Mouse (Mus musculus): ENCODE measurements at regions not wholly inside any gene's neighbourhood (a gene's known extent, or its start where the extent isn't known, plus 50 kb on each side); places are given as distances from the start of the nearest gene placed in this dataset.
A peak's percentile ranks its signal among the peaks of the same experiment; 100 is the strongest.

DNA sequence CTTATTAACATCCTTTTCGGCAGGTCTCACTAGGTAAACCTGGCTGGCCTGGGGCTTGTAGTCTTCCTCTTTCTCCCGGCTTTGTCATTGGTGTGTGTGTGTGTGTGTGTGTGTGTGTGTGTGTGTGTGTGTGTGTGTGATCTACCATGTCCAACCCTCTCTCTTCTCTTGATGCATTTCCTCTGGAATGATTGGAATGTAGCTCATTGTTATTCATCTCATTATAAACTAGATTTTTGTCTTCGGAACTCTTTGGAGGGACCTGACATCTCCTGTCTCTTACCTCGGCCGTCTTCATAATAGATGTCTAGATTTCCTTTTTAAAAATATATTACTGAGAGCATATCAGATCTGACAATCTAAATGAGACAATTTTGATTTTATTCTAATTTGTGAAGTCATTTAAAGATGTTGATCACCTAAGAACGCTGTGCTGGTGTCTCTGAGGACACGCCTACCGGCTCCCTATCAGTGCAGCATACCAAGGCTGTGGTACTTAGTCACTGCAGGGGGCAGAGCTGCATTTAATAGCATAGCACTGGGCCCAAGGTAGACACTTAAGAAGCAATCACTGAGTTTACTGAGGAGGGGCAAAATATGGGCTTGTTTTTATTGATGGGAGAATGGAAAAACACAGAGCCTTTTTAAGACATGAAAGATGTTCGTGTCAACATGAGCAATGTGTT, 187.1 kb upstream of the Ctbp2 start:
- no peak for ATAC-seq (ENCODE audit: extremely low read depth, insufficient number of reproducible peaks, low FRiP score, low TSS enrichment)
- H3K36me3 ChIP-seq = no peaks in the 10 kb centered on the region
- WGBS = 51% methylated on average over 9 of the region's 9 CpGs

DNA sequence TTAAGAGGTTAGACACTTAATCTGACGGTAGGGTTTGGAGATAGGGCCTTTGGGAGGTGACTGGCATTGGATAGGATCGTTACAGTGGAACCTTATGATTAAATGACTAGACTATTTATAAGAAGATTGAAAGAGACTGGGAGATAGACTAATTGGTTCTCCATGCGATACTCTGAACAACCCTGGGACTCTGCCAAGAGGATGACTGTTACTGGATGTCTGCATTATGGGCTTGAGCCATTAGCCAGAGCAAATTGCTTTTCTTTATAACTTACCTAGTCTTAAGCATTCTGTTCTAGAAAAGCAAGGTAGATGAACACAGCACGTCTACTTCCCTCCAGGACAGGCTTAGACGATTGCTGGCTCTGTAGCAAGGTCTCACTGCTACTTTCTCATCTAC, 180.3 kb upstream of the Ctbp2 start:
- no peak for ATAC-seq (ENCODE audit: extremely low read depth, insufficient number of reproducible peaks, low FRiP score, low TSS enrichment)
- Histone ChIP-seq H3K4me2 (no peak overlapping the region), H3K4me3 (no peak overlapping the region), H3K27ac (replicated peaks) (no peak overlapping the region), H3K9me3 (no peaks in the 10 kb centered on the region), H3K9ac (no peak overlapping the region), H3K4me1 (no peaks in the 10 kb centered on the region), H3K36me3 (no peaks in the 10 kb centered on the region), H3K27me3 (replicated peaks) (no peaks in the 10 kb centered on the region)
- 57% methylated on average over 5 of the region's 5 CpGs for WGBS

More for the DNA sequence above, 187.1 kb upstream of the Ctbp2 start:
- Histone ChIP-seq H3K9me3 (peaks cover 18% of the 10 kb centered on the region), H3K4me2 (no peak overlapping the region), H3K27me3 (replicated peaks) (no peaks in the 10 kb centered on the region), H3K9ac (no peak overlapping the region), H3K4me3 (no peak overlapping the region), H3K4me1 (peaks cover 25% of the 10 kb centered on the region), H3K27ac (replicated peaks) (no peak overlapping the region)

DNA sequence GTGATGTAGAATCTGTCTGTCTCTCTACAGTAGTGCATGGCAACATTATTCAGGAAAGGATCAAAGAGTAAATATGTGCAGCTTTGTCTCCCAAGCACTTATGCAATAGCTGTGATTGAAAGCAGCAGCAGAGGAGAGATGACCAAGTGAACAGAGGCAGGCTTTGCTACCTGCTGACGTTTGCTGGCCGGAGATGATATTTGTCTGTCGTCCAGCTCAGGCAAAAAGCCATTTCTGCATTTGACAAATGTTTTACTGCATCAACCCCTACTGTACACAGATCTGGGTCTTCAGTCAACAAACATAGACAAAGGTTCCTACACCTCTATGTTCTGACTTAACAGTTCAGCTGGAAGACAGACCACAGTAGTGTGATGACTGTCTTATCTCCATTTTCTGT, 166.3 kb upstream of the Ctbp2 start:
- WGBS = 79% methylated on average over 3 of the region's 3 CpGs
- H3K4me3 ChIP-seq = no peak overlapping the region
- ATAC-seq (ENCODE audit: extremely low read depth, insufficient number of reproducible peaks, low FRiP score, low TSS enrichment) = no peak

GRCm38 (mm10) chr7:133288236-133288635, 164.1 kb upstream of the Ctbp2 start:
- ATAC-seq (ENCODE audit: extremely low read depth, insufficient number of reproducible peaks, low FRiP score, low TSS enrichment) = no peak
- no peaks in the 10 kb centered on the region for H3K36me3 ChIP-seq
- H3K27me3 ChIP-seq (replicated peaks) = peaks cover 3% of the 10 kb centered on the region; the same call in 1 of the 2 replicates
- no peak overlapping the region for H3K4me3 ChIP-seq
- no peaks in the 10 kb centered on the region for H3K9me3 ChIP-seq
- no peak overlapping the region for H3K9ac ChIP-seq
- WGBS = 73% methylated on average over 3 of the region's 3 CpGs
- H3K27ac ChIP-seq (replicated peaks) = no peak overlapping the region
- no peaks in the 10 kb centered on the region for H3K4me1 ChIP-seq
- no peak overlapping the region for H3K4me2 ChIP-seq

More for the DNA sequence above, 166.3 kb upstream of the Ctbp2 start:
- Histone ChIP-seq H3K36me3 (no peaks in the 10 kb centered on the region), H3K9me3 (no peaks in the 10 kb centered on the region), H3K4me2 (no peak overlapping the region), H3K27me3 (replicated peaks) (no peaks in the 10 kb centered on the region; the same call in 1 of the 2 replicates), H3K9ac (no peak overlapping the region), H3K4me1 (no peaks in the 10 kb centered on the region), H3K27ac (replicated peaks) (no peak overlapping the region)

DNA sequence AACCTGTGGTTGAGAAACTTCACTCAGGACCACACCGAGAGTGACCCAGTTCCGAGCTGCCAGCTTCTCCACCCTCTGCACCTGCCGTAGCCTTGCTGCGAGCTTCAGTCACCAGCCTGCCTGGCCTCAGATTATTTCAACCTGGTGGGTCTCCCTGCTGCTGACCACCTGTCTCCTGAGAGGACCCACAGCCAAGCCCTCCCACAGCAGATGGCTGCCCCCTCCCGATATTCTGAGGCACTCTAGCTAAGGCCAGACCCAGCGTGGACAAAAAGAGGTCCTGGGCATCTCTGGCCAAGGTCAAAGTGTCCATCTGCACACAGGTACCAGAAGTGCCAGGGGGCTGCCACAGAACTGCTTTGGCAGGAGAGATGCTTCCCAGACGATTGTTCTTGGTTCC, 162.7 kb upstream of the Ctbp2 start:
- Histone ChIP-seq H3K4me2 (no peak overlapping the region), H3K36me3 (no peaks in the 10 kb centered on the region), H3K27me3 (replicated peaks) (peaks cover 3% of the 10 kb centered on the region; the same call in 1 of the 2 replicates), H3K9me3 (no peaks in the 10 kb centered on the region), H3K4me3 (no peak overlapping the region), H3K27ac (replicated peaks) (no peak overlapping the region), H3K4me1 (no peaks in the 10 kb centered on the region), H3K9ac (no peak overlapping the region)
- WGBS = 83% methylated on average over 7 of the region's 7 CpGs
- ATAC-seq (ENCODE audit: extremely low read depth, insufficient number of reproducible peaks, low FRiP score, low TSS enrichment) = no peak

- Histone ChIP-seq H3K4me1 (no peaks in the 10 kb centered on the region), H3K4me3 (no peak overlapping the region), H3K9ac (no peak overlapping the region), H3K27ac (replicated peaks) (no peak overlapping the region), H3K4me2 (no peak overlapping the region), H3K9me3 (no peaks in the 10 kb centered on the region), H3K36me3 (no peaks in the 10 kb centered on the region), H3K27me3 (replicated peaks) (peaks cover 3% of the 10 kb centered on the region; the same call in 1 of the 2 replicates)
- WGBS = 75% methylated on average over 5 of the region's 5 CpGs
- no peak for ATAC-seq (ENCODE audit: extremely low read depth, insufficient number of reproducible peaks, low FRiP score, low TSS enrichment)
Observed at GRCm38 (mm10) chr7:133286216-133286615, 162.1 kb upstream of the Ctbp2 start.

GRCm38 (mm10) chr7:133262161-133262560, 138.0 kb upstream of the Ctbp2 start:
- WGBS = 68% methylated on average over 5 of the region's 5 CpGs
- Histone ChIP-seq H3K4me1 (peaks cover 7% of the 10 kb centered on the region; the same call in 1 of the 2 replicates), H3K9ac (no peak overlapping the region), H3K4me2 (no peak overlapping the region), H3K9me3 (no peaks in the 10 kb centered on the region), H3K27ac (replicated peaks) (no peak overlapping the region), H3K27me3 (replicated peaks) (peaks cover 88% of the 10 kb centered on the region), H3K4me3 (no peak overlapping the region), H3K36me3 (no peaks in the 10 kb centered on the region)
- ATAC-seq (ENCODE audit: extremely low read depth, insufficient number of reproducible peaks, low FRiP score, low TSS enrichment) = no peak

DNA sequence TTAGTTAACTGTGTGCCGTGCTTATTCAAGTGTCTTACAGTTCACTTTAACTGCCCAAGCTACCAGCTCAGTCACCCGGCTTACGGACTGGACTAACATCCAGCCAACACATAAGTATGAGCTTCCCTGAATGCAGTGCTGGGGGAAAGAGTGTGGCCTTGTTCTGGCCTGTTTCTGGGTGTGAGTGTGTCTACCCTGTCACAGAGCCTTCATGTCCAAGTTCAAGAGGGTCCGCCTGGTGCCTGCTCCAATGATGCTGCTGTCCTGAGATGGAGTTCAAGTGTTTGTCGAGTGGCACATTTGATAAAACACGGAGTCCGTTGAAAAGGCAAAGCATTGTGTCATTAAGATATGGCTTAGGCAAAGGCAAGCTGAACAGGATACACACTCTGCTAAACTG, 135.0 kb upstream of the Ctbp2 start:
- H3K4me1 ChIP-seq = peaks cover 7% of the 10 kb centered on the region; the same call in 1 of the 2 replicates
- no peak for ATAC-seq (ENCODE audit: extremely low read depth, insufficient number of reproducible peaks, low FRiP score, low TSS enrichment)
- H3K9me3 ChIP-seq = no peaks in the 10 kb centered on the region
- H3K9ac ChIP-seq = no peak overlapping the region
- H3K27me3 ChIP-seq (replicated peaks) = peaks cover 92% of the 10 kb centered on the region
- H3K27ac ChIP-seq (replicated peaks) = no peak overlapping the region
- WGBS = 41% methylated on average over 7 of the region's 7 CpGs
- no peak overlapping the region for H3K4me3 ChIP-seq
- no peaks in the 10 kb centered on the region for H3K36me3 ChIP-seq
- H3K4me2 ChIP-seq = no peak overlapping the region

DNA sequence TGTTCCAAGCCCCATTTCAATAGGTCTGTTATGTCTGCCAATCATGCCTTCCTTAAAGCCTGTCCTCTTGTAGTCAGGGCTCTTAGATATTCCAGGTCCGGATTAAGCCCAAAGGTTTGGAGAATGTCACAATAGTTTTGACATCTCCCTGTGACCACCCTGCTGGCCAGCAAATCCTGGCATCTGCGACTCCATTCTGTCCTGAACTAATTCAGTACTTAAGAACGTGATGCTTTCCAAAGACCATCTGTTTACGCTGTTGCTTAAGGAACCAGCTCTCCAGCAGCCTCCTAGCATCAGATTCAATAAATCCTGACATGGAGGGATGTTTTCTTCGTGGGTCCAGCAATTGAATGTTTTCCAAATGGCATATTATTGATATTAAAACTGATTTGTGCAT, 132.7 kb upstream of the Ctbp2 start:
- H3K27me3 ChIP-seq (replicated peaks) = peaks cover 83% of the 10 kb centered on the region
- WGBS = 62% methylated on average over 5 of the region's 5 CpGs

DNA sequence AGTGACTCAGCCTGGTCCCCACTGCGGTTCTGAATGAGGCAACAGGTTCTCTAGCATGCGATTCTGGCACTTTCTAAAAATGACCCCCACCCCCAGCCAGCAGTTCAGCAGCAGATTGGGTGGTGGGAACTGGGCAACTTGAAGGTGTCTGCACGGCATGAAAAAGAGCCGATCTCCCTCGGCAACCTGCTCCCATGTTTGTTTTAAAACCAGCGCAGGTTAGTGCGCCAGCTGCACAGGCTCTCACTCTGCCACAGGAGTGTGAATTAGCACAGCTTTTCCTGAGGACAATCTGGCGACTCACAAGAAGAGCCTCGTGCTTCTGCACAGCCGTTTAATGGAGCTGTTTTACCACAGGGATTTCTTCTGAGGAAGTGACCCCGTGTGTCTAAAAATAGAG, 120.4 kb upstream of the Ctbp2 start:
- Histone ChIP-seq H3K36me3 (no peaks in the 10 kb centered on the region), H3K9me3 (no peaks in the 10 kb centered on the region), H3K9ac (no peak overlapping the region), H3K4me2 (peak overlapping the region; percentile 7; the same call in 1 of the 2 replicates), H3K4me3 (no peak overlapping the region), H3K27ac (replicated peaks) (no peak overlapping the region), H3K4me1 (no peaks in the 10 kb centered on the region), H3K27me3 (replicated peaks) (peaks cover 41% of the 10 kb centered on the region)
- no peak for ATAC-seq (ENCODE audit: extremely low read depth, insufficient number of reproducible peaks, low FRiP score, low TSS enrichment)
- 50% methylated on average over 11 of the region's 11 CpGs for WGBS

More for the DNA sequence above, 132.7 kb upstream of the Ctbp2 start:
- Histone ChIP-seq H3K9ac (no peak overlapping the region), H3K4me1 (0 out of 2 replicates have a peak, but pooled peaks cover 4% of the 10 kb centered on the region), H3K27ac (replicated peaks) (no peak overlapping the region), H3K4me3 (no peak overlapping the region), H3K9me3 (no peaks in the 10 kb centered on the region), H3K4me2 (no peak overlapping the region), H3K36me3 (no peaks in the 10 kb centered on the region)
- no peak for ATAC-seq (ENCODE audit: extremely low read depth, insufficient number of reproducible peaks, low FRiP score, low TSS enrichment)

DNA sequence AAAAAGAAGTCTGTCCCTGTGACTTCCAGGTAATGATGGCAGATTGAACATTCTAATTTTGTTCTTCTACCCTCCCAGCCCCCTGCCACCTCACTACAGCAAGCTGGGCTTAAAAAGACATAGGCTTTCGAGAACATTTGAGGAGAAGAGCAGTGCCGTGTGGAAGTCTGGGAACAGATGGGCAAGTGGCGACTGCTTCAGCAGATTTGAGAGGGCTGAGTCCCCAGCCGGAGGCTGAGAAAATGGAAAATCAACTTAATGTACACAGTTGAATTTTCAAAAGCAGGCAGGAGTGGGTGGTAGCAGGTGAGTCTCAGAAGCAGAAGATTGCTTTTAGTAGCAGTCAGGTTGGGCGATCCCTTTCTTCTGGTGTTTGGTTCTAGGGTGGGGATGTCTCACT, 110.2 kb upstream of the Ctbp2 start:
- Histone ChIP-seq H3K27me3 (replicated peaks) (peaks cover 43% of the 10 kb centered on the region), H3K9me3 (no peaks in the 10 kb centered on the region), H3K4me3 (no peak overlapping the region), H3K27ac (replicated peaks) (no peak overlapping the region), H3K9ac (no peak overlapping the region), H3K4me1 (no peaks in the 10 kb centered on the region), H3K36me3 (no peaks in the 10 kb centered on the region), H3K4me2 (no peak overlapping the region)
- 71% methylated on average over 5 of the region's 5 CpGs for WGBS
- no peak for ATAC-seq (ENCODE audit: extremely low read depth, insufficient number of reproducible peaks, low FRiP score, low TSS enrichment)

DNA sequence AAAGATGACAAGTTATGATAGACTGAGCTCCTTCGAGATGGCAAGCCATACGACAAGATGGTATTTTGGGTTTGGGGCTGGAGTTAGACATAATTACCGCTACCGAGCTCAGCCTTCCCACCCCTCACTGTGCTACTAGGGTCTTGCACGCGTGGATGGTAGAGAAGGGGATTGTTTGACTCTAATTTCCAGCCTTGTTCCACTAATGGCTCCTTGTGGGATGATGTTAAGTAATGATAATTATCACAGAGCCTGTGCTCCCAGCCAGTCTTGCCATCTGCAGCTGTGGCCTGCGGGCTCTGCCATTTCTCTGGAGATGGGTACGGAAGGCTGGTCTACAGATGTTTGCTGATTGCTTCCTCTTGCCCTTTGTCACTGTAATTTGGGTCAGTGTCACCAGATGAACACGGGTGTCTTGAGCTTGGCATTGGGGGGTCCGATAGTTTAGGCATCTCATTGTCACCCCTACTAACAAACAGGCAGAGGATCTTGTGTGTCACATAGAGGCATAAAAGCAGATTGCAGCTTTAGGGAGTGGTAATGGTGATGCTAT, 108.8 kb upstream of the Ctbp2 start:
- Histone ChIP-seq H3K4me2 (no peak overlapping the region), H3K27ac (replicated peaks) (no peak overlapping the region), H3K36me3 (no peaks in the 10 kb centered on the region), H3K9me3 (no peaks in the 10 kb centered on the region), H3K27me3 (replicated peaks) (peaks cover 43% of the 10 kb centered on the region), H3K4me1 (no peaks in the 10 kb centered on the region), H3K9ac (no peak overlapping the region), H3K4me3 (no peak overlapping the region)
- ATAC-seq (ENCODE audit: extremely low read depth, insufficient number of reproducible peaks, low FRiP score, low TSS enrichment) = no peak
- 78% methylated on average over 10 of the region's 10 CpGs for WGBS
